Mouse (Mus musculus): Measurements from ENCODE around the gene Rps6ka1. TPM values are rescaled to one million over a fixed set of nuclear protein-coding genes. Genes with fewer than 3 reads are reported as not detected.
"Not testable (repeated sequence)": the region's sequence is repeated elsewhere in the genome, so short reads cannot be mapped to it uniquely, and the experiment has no call there.

Gene Rps6ka1
- polyA plus RNA-seq (2011; ENCODE audit: insufficient read length, low read depth, missing spikeins), result 4.2 and 4.8 TPM in 2 replicates

GRCm38 (mm10) chr4:133887672-133888453 is at the start of gene Rps6ka1:
Rps6ka1 (minus strand) TSS chr4:133887797.
- Histone ChIP-seq H3K27ac (ENCODE audit: insufficient read depth, low read length) (no peak within 1 kb of the TSS), H3K4me1 (ENCODE audit: control insufficient read depth, insufficient read depth, low read length) (no peaks in the 10 kb centered on the region), H3K4me3 (ENCODE audit: insufficient read depth, low read length) (peak within 1 kb of the TSS; percentile 84)
- TF ChIP-seq CTCF (IDR thresholded peaks at IDR 0.05; ENCODE audit: borderline replicate concordance, insufficient read depth, low read length), result peak; percentile 11; the same call in 1 of the 2 replicates
- peak; percentile 32 for TF ChIP-seq POLR2A (IDR thresholded peaks at IDR 0.05; ENCODE audit: low read depth, low read length)

- Histone ChIP-seq H3K4me3 (ENCODE audit: insufficient read depth, low read length) (no peak overlapping the region), H3K4me1 (ENCODE audit: control insufficient read depth, insufficient read depth, low read length) (no peaks in the 10 kb centered on the region; the same call in 1 of the 2 replicates), H3K27ac (ENCODE audit: insufficient read depth, low read length) (no peak overlapping the region)
- TF ChIP-seq POLR2A (IDR thresholded peaks at IDR 0.05; ENCODE audit: low read depth, low read length) (no peak), CTCF (IDR thresholded peaks at IDR 0.05; ENCODE audit: borderline replicate concordance, insufficient read depth, low read length) (no peak)
These were observed 44.2 kb upstream of the Rps6ka1 start for GRCm38 (mm10) chr4:133931785-133932184.

DNA sequence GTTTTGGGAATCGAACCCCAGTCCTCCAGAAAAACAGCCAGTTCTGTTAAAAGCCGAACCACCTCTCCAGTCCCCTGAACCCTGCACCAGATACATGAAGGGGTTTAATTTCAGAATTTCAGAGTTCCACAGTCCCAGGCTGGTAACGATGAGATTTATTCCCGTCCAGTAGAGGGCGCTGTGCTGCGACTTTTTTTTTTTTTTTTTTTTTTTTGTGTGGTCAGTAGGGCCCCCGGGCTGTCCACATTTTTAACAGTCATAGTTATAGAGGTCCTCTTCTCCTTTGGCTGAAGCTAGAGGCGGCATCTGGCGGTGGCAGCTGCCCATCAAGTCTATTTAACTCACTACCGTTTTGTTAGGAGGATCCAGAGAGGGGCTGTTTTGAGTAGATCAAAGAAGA is 43.8 kb upstream of the Rps6ka1 start:
- TF ChIP-seq POLR2A (IDR thresholded peaks at IDR 0.05; ENCODE audit: low read depth, low read length), result no peak
- TF ChIP-seq CTCF (IDR thresholded peaks at IDR 0.05; ENCODE audit: borderline replicate concordance, insufficient read depth, low read length), result no peak
- Histone ChIP-seq H3K4me3 (ENCODE audit: insufficient read depth, low read length) (no peak overlapping the region), H3K27ac (ENCODE audit: insufficient read depth, low read length) (no peak overlapping the region), H3K4me1 (ENCODE audit: control insufficient read depth, insufficient read depth, low read length) (no peaks in the 10 kb centered on the region; the same call in 1 of the 2 replicates)

DNA sequence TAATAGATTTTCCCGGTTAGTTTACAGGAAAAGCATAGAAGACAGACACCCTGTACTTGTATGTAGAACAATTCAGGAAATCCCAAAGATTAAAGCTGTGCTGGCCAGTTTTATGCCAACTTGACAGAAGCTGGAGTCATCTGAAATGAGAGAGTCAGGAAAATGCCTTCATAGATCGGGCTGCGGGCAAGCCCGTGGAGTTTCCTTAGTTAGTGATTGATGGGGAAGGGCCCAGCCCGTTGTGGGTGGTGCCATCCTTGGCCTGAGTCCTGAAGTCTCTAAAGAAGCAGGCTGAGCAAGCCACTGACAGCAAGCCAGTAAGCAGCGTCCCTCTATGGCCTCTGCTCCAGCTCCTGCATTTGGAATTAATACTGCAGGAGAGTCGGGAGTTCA is 41.7 kb upstream of the Rps6ka1 start:
- no peak overlapping the region for H3K4me3 ChIP-seq (ENCODE audit: insufficient read depth, low read length)
- no peak overlapping the region for H3K27ac ChIP-seq (ENCODE audit: insufficient read depth, low read length)
- no peaks in the 10 kb centered on the region; the same call in 1 of the 2 replicates for H3K4me1 ChIP-seq (ENCODE audit: control insufficient read depth, insufficient read depth, low read length)
- no peak for TF ChIP-seq CTCF (IDR thresholded peaks at IDR 0.05; ENCODE audit: borderline replicate concordance, insufficient read depth, low read length)

DNA sequence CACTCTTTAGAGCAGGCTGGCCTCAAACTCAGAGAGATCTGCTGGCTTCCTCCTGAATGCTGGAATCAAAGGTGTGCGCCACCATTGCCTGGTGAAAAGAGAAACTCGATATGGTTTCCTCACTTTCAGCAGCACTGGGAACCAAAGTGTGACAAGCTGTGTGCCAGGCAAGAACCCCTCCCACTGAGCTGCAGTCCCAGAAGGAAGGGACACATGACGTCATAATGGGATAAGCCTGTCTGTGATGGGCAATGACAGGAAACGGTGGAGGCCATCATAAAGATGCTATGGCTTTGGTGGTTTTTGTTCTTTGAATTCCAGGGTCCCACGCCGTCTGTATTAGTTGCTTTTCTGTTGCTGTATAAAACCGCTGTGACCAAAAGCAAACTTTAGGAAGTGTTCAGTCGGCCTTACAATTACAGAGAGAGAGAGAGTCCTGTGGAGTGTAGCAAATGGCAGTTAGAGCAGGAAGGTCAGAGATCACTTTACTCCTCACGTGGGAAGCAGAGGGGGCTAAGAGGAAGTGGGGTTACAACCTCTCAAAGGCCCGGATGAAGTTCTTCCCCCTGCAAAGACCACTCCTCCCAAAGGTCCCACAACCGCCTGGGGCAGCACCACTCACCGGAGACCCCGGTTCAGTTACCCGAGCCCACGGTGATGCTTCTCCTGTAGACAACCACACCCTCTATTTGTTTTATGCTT is 41.1 kb upstream of the Rps6ka1 start:
- no peaks in the 10 kb centered on the region; the same call in 1 of the 2 replicates for H3K4me1 ChIP-seq (ENCODE audit: control insufficient read depth, insufficient read depth, low read length)
- no peak overlapping the region for H3K4me3 ChIP-seq (ENCODE audit: insufficient read depth, low read length)
- TF ChIP-seq CTCF (IDR thresholded peaks at IDR 0.05; ENCODE audit: borderline replicate concordance, insufficient read depth, low read length), result no peak
- TF ChIP-seq POLR2A (IDR thresholded peaks at IDR 0.05; ENCODE audit: low read depth, low read length), result no peak
- no peak overlapping the region for H3K27ac ChIP-seq (ENCODE audit: insufficient read depth, low read length)

- no peak for TF ChIP-seq CTCF (IDR thresholded peaks at IDR 0.05; ENCODE audit: borderline replicate concordance, insufficient read depth, low read length)
- no peak for TF ChIP-seq POLR2A (IDR thresholded peaks at IDR 0.05; ENCODE audit: low read depth, low read length)
- H3K27ac ChIP-seq (ENCODE audit: insufficient read depth, low read length), result no peak overlapping the region
- H3K4me3 ChIP-seq (ENCODE audit: insufficient read depth, low read length), result no peak overlapping the region
- no peaks in the 10 kb centered on the region for H3K4me1 ChIP-seq (ENCODE audit: control insufficient read depth, insufficient read depth, low read length)
These were observed 37.6 kb upstream of the Rps6ka1 start for GRCm38 (mm10) chr4:133925204-133925603.

GRCm38 (mm10) chr4:133923743-133924142 is 36.1 kb upstream of the Rps6ka1 start:
- TF ChIP-seq CTCF (IDR thresholded peaks at IDR 0.05; ENCODE audit: borderline replicate concordance, insufficient read depth, low read length), result no peak
- no peak for TF ChIP-seq POLR2A (IDR thresholded peaks at IDR 0.05; ENCODE audit: low read depth, low read length)
- no peak overlapping the region for H3K27ac ChIP-seq (ENCODE audit: insufficient read depth, low read length)
- no peak overlapping the region for H3K4me3 ChIP-seq (ENCODE audit: insufficient read depth, low read length)
- no peaks in the 10 kb centered on the region for H3K4me1 ChIP-seq (ENCODE audit: control insufficient read depth, insufficient read depth, low read length)

DNA sequence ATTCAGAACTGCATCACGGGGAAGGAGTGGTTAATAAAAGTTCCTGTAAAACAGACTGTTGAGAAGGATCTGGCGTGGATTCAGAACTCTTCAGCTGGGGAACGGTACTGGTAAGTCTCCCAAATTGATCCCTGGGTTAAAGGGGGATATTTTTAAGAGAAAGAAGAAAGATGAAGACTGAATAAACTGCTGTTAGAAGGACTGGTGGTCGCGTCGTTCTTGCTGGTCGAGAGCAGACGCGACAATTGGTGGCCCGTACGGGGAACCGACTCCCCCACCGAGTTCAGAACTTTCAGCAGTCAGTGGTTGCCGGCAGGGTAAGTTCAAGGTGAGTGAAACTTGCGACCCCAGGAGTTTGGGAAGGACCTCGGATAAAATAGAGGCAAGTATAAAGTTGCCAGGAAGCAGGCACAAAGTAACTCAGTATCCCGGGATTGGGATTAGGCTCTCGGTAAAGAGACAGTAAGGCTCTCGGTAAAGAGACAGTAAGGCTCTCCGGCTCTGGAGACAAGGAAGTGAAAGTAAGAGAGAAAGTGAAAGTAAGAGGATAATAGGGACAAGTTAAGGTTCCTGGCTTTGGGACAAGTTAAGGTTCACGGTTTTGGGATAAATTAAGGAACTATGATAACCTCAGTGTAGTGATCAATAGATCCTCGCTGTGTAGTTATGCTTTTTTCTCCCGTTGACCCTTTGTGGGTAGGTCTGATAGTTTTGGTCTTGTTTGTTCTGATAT is 30.7 kb upstream of the Rps6ka1 start:
- H3K4me3 ChIP-seq (ENCODE audit: insufficient read depth, low read length); H3K27ac ChIP-seq (ENCODE audit: insufficient read depth, low read length); H3K4me1 ChIP-seq (ENCODE audit: control insufficient read depth, insufficient read depth, low read length): not testable (repeated sequence)

- no peaks in the 10 kb centered on the region for H3K4me1 ChIP-seq (ENCODE audit: control insufficient read depth, insufficient read depth, low read length)
- H3K4me3 ChIP-seq (ENCODE audit: insufficient read depth, low read length), result no peak overlapping the region
- no peak overlapping the region for H3K27ac ChIP-seq (ENCODE audit: insufficient read depth, low read length)
- TF ChIP-seq POLR2A (IDR thresholded peaks at IDR 0.05; ENCODE audit: low read depth, low read length) (no peak), CTCF (IDR thresholded peaks at IDR 0.05; ENCODE audit: borderline replicate concordance, insufficient read depth, low read length) (no peak)
These were observed 24.4 kb upstream of the Rps6ka1 start for GRCm38 (mm10) chr4:133911983-133912382.
